Mouse (Mus musculus): ENCODE data around the gene Camsap3.
"Not testable (repeated sequence)": the region's sequence is repeated elsewhere in the genome, so short reads cannot be mapped to it uniquely, and the experiment has no call there.

Camsap3 gene

DNA sequence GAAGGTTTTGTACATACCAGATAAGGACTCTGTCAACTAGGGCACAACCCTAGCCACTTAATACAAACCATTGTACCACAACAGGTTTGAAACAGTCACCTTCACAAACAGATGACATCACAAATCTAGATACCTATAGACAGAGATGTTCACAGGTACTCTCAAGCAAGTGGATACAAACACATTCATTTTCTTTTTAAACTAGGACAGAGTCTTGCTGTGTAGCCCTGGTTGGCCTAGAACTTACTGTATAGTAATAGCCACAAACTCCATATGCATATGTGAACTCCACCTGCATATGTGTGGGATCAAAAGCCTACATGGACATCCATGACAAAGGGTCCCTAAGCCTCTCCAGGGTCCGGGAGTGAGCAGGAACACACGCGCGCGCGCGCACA is at the start of gene Camsap3:
Camsap3 (plus strand) TSS at position 301 of the 398 bp plus-strand sequence.
- DNase-seq (ENCODE audit: low read depth, low spot score), result no peak

DNA sequence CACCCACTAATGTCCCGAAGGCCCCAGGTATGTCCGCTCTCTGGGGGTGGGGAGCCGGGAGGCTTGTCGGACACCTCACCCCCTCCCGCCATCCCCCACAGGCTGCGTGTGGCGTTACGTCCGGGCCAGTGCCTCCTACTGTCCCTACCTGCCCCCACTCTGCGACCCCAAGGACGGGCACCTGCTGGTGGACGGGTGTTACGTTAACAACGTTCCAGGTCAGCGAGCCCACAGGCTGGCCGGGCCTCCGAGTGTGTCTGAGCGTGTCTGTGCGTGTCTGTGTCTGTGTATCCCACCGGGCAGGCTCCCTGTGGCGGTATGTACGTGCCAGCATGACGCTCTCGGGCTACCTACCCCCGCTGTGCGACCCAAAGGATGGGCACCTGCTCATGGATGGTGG is 49.4 kb upstream of the Camsap3 start:
- DNase-seq (ENCODE audit: low read depth, low spot score), result no peak

DNA sequence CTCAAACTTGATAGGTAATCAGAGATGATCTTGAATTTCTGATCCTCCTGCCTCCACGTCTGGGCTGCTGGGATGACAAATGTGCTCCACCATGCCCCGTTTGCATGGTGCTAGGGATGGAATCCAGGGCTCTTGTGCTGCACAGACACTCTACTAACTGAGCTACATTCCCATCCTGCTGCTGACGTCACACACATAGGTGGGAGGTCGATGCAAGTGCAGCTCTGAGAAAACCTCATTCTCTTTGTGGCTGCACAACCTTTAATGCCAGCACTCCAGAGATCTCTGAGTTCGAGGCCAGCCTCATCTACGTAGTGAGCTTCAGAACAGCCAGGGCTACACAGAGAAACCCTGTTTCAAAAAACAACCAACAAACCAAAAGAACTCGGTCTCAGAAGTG is 47.9 kb upstream of the Camsap3 start:
- DNase-seq (ENCODE audit: low read depth, low spot score), result no peak

DNA sequence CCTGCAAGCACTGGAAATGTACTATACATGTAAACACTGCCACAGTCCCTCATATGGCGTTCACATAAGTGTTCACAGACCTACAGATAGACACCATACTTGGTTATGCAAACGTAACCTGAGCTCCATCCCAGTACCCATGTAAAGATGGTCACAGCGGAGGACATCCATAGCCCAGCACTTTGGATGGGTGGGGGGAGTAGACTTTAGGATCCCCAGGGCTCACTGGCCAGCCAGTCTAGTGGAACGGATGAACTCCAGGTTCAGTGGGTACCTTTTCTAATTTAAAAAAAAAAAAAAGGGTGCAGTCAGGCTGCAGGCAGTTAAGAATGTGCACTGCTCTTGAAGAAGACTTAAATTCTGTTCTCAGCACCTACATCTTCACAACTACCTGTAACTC is 47.0 kb upstream of the Camsap3 start:
- no peak for DNase-seq (ENCODE audit: low read depth, low spot score)

DNA sequence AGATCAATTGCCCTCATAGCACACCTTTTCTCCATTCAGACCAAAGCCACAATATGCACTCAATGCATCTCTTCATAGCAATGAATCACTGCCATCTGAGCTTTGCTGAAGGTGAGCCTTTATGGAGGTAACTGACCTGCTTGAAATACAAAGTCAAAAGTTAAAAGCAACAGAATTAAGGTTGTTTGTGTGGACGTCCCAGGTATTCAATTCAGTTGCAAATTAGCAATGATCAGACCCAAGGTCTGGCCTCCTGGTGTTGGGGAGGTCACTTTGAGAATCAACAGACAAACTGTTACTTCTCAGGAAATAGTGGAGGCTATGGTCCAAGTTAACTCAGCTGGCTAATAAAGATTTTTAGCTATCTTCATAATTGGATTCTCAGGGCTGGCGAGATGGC is 40.6 kb upstream of the Camsap3 start:
- no peak for DNase-seq (ENCODE audit: low read depth, low spot score)

DNA sequence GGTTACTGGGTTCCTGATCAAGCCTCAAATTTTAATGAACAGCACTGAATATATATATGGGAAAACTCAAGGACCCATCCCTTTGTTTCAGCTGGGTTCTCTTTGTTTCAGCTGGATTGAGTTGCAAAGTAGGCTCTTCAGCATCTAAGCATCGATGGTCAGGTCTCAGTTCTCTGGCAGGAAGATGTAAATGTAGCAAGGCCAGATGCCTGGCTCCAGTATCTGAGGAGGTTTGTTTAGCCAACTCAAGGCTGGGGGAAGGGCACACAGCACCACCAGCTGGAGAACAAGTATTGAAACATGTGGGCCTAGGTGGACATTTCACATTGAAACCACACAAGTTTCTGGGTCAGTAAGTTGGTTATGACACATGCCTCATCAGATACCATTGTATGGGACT is 34.9 kb upstream of the Camsap3 start:
- no peak for DNase-seq (ENCODE audit: low read depth, low spot score)

DNA sequence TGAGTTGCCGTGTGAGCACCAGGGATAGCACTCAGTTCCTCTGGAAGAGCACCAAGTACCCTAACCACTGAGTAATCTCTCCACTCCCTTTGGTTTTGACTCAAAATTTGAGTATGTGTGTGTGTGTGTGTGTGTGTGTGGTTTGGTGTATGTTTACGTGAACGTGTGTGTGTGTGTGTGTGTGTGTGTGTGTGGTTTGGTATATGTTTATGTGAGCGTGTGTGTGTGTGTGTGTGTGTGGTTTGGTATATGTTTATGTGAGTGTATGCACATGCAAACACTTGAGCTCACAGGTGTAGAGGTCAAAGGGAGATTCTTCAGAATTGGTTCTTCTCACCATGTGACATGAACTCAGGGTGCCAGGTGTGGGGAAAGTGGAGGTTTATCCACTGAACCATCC is 31.0 kb upstream of the Camsap3 start:
- DNase-seq (ENCODE audit: low read depth, low spot score), result no peak

DNA sequence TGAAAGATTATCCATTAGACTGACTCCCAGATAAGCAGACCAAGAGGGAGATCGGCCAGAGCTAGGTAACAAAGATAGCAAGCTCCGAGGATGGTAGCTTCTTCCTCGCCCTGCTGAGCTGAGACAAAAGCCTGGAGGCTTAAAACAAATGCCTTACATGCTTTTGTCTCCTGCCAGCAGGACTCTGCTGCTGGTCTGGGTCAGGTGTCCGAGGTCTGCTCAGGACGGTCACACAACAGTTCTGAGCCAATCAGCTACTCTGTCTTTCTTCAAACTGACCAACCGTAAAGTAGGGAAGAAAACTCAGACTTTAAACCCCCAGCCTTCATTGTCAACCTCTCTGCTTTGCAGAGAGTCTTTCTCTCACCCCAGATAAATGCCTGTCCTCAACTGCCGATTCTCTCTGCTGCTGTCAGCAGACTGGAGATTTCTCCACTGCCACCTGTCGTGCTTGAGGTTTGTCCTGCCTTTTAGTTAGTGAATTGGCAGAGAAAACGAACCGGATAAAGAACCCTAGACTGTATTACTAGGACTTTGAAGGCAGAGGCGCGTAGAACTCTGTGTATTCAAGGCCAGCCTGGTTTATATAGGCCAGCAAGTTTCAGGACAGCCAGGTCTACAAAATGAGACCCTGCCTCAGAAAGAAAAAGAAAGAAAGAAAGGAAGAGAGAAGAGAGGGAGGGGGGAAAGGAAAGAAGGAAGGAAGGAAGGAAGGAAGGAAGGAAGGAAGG is 19.3 kb upstream of the Camsap3 start, which contains the start of gene C330021F23Rik:
C330021F23Rik (plus strand) TSS at position 350 of the 731 bp plus-strand sequence.
- DNase-seq (ENCODE audit: low read depth, low spot score), result no peak

DNA sequence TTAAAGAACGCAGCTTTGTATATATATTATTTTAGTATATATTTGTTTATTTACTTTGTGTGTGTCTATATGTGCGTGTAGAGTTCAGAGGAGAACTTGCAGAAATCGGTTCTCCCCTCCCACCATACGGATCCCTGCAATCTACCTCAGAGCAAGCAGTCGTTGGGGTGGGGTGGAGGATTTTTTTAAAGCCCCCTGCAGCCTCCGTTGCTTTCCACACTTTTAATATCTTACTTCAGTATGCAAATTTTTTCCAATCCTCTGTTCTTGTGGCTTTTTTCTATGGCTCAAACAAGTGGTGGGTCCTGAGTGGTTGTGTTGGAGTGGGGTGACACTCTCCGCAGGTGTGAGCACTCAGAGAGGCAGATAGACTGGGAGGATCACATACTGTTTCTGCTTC is 18.7 kb upstream of the Camsap3 start:
- no peak for DNase-seq (ENCODE audit: low read depth, low spot score)

DNA sequence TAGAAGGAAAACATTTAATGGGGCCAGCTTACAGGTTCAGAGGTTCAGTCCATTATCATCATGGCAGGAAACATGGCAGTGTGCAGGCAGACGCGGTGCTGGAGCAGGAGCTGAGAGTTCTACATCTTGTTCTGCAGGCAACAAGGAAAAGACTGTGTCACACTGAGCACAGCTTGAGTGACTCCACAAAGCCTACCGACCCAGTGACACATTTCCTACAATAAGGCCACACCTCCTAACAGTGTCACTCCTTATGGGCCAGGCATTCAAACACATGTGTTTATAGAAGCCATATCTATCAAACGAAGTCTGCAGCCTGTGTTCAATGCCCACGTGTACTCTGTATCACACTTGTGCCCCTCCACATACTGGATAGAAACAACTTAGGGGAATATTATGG is 17.3 kb upstream of the Camsap3 start:
- DNase-seq (ENCODE audit: low read depth, low spot score), result no peak

DNA sequence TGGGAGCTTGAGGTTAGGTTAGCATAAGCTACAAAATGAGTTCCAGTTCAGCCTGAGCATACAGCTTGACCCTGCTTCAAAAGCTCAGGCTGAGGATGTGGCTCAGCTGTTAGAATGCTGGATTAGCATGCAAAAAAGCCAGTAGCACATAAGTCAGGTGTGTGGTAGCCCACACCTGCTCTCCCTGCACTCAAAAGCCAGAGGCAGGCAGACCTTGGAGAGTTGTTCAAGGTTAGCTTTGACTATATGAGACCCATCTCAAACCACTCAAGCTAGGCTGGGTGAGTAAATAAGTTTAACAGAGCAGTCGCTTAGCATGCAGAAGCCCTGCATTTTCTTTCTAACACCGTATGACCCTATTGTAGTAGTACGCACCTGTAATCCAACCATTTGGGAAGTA is 12.5 kb upstream of the Camsap3 start:
- no peak for DNase-seq (ENCODE audit: low read depth, low spot score)

DNA sequence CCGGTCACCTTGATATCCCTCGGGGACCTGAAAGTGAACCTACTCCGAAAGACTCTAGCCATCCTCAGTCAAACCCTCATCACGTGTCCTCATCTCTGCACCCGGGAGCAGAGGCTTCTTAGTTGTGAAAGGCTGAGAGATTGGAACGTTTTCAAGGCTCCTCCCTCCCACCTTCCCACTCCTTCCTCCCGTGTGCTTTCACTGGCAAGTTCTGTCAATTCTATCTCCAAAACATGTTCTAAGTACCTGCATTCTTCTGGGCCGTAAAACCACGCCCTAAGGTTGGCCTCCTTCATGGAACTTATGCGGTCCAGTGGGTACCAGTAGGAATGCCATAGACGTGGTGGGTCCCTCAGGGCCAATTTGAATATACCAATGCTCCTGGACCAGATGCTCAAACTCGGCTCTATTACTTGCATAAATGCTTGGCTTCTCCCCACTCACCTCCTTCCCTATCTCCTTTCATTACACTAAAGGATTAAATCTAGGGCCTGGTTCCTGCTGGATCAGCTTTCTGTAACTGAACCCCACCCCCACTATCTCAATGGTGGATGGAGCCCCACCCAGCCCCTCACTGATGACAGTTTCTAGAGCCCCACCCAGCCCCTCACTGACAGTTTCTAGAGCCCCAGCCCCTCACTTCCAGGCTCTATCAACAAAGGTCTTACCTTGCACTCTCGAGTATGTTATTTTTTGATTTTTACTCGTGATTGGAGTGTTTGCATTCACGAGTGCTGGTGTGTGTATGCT is 10.7 kb upstream of the Camsap3 start:
- DNase-seq (ENCODE audit: low read depth, low spot score), result no peak

DNA sequence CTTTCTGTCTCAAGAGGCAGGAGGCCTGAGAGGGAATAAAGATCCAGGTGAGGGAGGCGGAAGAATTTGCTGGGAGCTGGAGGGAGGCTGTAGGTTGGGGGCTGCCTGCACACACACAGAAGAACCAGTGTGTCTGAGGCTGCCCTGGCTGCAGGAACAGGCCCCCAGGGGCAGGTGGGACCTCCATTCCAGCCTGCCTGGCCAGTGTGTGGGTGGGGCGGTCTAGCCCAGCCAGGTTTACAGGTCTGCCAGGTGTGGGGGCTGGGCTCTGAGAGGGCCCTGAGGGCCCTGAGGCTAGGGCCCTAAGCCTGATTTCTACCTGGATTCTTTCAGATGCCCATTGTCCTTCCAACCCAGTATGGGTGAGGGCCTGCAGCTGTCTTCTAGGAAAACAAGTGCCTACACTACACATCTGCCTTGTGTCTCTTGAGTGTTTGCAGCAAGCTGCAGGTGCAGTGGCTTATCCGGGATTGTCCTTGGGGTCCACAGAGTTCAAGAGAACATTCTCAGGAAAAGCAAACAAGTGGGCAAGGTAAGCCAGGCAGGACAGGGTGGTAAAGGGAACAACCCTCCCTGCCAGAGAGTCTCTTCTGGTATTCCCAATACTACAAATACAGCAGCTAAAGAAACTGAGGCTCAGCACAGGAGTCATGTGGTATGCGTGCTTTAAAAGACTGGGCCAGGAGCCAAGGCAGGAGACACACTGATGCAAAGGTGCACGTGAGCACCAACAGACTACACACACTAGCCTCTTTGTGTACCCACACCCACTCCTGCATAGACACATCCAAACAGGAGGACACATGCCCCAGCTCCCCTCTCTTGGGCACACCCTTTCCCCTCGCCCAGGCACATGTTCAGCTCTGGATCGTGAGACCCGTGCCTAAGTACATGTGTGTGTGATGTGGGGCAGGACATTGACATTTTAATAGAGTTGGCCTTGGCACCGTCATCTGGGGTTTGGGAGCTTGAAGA is 7.4 kb upstream of the Camsap3 start:
- DNase-seq (ENCODE audit: low read depth, low spot score), result no peak

DNA sequence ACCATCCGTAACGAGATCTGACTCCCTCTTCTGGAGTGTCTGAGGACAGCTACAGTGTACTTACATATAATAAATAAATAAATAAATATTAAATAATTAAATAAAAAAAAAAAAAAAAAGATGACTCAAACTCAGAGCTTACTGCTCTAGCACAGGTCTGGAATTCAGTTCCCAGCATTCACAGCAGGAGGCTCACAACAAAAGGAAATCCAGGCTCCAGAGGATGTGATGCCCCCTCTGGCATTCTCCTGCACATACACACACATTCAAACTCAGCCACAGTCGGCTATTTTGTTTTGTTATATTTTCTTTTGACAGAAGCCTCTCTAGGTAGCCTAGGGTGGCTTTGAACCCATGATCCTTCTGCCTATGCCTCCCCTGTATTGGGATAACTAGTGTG is 5.1 kb upstream of the Camsap3 start:
- not testable (repeated sequence) for DNase-seq (ENCODE audit: low read depth, low spot score)

DNA sequence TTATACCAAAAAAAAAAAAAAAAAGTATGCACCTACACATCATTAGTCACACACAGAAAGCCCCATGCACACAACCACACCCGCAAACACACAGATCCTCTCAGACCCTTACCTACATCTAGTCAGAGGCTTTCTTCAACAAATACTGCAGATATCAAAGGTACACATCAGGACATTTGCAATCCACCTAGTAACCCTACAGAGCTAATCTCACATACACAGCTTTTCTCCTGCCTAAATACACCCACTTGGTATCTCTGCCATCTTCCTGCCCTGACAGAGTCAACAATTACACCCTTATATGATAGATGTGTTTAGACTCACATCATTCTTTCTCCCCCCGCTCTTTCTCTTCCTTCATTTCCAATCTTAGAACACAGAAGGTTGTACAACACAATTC is 641 bp upstream of the Camsap3 start:
- no peak for DNase-seq (ENCODE audit: low read depth, low spot score)

DNA sequence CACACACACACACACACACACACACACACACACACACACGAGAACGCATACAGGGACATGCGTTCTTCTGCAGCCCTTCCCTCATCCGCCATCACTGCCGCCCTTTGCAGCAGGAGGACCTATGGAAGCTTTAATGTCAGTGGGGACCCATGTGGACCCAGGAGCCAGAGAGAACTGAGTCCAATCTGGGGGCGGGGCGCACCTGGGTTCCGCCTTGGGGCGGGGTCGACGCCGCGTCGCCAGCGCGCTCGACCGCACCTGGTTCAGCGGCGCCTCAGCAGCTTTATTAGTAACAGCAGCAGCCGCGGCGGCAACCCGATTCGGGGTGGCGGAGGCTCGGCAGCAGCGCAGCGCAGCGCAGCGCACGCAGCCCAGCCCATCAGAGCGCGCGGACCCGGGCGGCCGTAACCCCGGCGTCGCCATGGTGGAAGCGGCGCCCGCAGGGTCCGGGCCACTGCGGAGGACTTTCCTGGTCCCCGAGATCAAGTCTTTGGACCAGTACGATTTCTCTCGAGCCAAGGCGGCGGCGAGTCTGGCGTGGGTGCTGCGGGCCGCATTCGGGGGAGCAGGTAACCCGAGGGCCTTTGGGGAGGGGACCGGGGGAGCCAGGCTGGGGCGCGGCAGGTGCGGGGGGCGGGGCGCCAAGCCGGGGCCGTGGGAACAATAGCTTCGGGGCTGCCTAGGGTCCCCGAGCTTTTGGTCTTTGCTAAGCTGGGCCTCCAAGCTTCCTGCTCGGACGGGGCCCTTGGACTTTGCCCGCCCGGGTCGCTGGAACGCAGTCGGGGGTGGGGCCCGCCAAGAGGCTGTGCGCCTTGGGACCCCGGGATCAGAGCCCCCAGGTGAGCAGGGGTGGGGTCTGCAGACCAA is 531 bp downstream of the Camsap3 start:
- DNase-seq (ENCODE audit: low read depth, low spot score), result peak; percentile 32

DNA sequence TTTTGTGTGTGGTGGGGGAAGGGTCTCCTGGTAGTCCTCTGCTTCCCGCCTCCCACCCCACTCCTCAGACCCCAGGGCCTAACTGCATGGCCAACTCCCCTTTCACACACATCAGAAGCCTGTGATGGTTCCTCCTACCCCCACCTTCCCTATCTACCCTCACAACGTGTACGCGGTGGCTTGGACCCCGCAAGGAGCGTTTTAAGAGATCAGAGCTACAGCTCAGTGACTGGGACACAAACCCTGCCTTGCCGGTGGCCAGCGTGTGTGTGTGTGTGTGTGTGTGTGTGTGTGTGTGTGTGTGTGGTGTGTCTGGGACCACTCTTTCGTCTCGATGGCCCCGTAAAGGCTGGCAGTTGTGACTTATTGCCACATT is 1.2 kb downstream of the Camsap3 start:
- DNase-seq (ENCODE audit: low read depth, low spot score), result no peak

DNA sequence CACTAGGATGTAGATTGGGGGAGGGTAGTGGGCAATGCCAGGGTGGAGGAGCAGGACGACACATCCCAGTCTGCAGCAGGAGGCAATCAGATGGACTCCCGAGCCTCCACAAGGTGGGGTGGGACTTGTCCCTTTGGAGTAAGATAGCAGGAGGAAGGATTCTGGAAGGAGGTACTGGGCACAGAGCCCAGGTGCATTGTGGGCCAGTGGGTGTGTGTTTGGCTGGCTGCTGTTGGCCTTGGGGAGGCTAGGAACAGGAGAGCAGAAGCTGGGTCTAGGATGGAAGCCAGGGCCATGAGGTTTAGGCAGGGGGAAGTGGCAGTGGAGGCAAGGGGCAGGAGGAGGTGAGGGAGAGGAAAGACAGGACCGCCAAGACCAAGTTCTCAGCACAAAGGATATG is 6.4 kb downstream of the Camsap3 start:
- DNase-seq (ENCODE audit: low read depth, low spot score), result no peak

DNA sequence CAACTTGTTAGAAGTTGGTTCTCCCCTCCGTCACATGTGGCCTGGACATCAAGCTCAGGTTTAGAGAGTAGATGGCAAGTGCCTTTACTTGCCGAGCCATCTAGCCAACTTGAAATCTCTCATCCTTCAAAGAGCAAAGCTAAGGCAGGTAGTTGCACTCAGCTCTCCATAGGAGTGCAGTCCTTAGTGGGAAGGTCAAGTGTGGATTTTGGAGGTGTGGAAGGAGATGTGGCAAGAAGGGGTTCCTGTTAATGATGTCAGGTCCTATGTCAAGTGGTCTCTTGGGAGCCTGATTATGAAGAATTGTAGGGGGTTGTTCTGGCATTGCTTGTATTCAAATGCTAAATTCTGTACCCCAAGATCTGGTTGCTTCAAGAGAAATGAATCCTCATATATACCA is 7.4 kb downstream of the Camsap3 start:
- no peak for DNase-seq (ENCODE audit: low read depth, low spot score)

DNA sequence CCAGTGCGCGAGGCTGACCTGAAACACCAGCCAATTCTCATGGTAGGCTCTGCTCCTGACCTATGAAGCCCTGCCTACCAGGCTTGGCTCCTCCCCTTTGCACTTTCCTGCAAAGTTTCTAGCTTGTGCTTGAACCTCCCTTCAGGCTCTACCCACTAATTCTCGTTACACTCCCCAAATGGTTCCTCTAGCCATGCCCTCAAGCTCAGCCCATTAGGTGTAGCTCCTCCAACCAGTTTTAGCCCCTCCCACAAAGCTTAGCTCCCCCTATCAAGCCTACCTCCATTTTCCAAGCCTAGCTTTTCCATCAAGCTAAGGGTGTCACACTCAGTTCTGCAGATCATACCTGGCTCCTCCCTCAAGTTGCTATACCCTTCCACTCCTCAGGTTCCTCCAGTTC is 11.0 kb downstream of the Camsap3 start:
- DNase-seq (ENCODE audit: low read depth, low spot score), result no peak

DNA sequence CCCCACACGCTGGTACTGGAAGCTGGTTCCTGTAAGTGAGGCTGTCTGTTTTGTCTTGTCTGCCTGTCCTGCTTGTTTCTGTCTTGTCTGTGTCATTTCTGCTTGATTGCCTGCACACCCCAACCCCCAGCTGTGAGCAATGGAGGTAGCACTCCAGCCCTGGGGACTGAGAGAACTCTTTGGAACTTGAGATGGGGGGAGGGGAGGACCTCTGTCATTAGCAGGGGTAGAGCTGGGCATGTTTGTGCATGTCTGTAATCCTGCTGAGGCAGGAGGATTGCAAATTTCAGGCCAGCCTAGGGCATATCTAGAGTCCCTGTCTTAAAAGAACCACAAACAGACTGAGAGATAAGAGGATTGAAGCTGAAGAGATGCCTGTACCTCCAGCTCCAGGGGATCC is 12.1 kb downstream of the Camsap3 start:
- DNase-seq (ENCODE audit: low read depth, low spot score), result no peak
